Mouse (Mus musculus): ENCODE measurements around the gene Krtap19-4. TPM values are rescaled to one million over a fixed set of nuclear protein-coding genes. Genes with fewer than 3 reads are reported as not detected.
A peak's percentile ranks its signal among the peaks of the same experiment; 100 is the strongest.

Gene Krtap19-4
- polyA plus RNA-seq (2012; rRNA removed): not detected in 2 replicates

- TF ChIP-seq CTCF (IDR thresholded peaks at IDR 0.05; ENCODE audit: extremely low read depth, insufficient read depth, low read length) (no peak), POLR2A (IDR thresholded peaks at IDR 0.05; ENCODE audit: extremely low read depth, insufficient read depth, low read length) (no peak)
- Histone ChIP-seq H3K4me3 (ENCODE audit: insufficient read depth, low read length) (no peak within 1 kb of the TSS), H3K27ac (ENCODE audit: insufficient read depth, low read length) (no peak within 1 kb of the TSS), H3K4me1 (ENCODE audit: control insufficient read depth, insufficient read depth, low read length) (no peaks in the 10 kb centered on the region)
Observed at GRCm38 (mm10) chr16:88884989-88885388, at the start of gene Krtap19-4. Gene Krtap19-4, minus strand, starts transcription at chr16:88885089.

- Histone ChIP-seq H3K4me1 (ENCODE audit: control insufficient read depth, insufficient read depth, low read length) (no peaks in the 10 kb centered on the region), H3K4me3 (ENCODE audit: insufficient read depth, low read length) (no peak within 1 kb of the TSS), H3K27ac (ENCODE audit: insufficient read depth, low read length) (no peak within 1 kb of the TSS)
- TF ChIP-seq CTCF (IDR thresholded peaks at IDR 0.05; ENCODE audit: extremely low read depth, insufficient read depth, low read length): no peak
- TF ChIP-seq POLR2A (IDR thresholded peaks at IDR 0.05; ENCODE audit: extremely low read depth, insufficient read depth, low read length): no peak
Observed at GRCm38 (mm10) chr16:88932165-88932564, 47.3 kb upstream of the Krtap19-4 start, which contains the start of gene Krtap19-9b. Gene Krtap19-9b, minus strand, starts transcription at chr16:88932265.

- Histone ChIP-seq H3K4me3 (ENCODE audit: insufficient read depth, low read length) (no peak within 1 kb of the TSS), H3K4me1 (ENCODE audit: control insufficient read depth, insufficient read depth, low read length) (no peaks in the 10 kb centered on the region), H3K27ac (ENCODE audit: insufficient read depth, low read length) (no peak within 1 kb of the TSS)
- no peak for TF ChIP-seq CTCF (IDR thresholded peaks at IDR 0.05; ENCODE audit: extremely low read depth, insufficient read depth, low read length)
- no peak for TF ChIP-seq POLR2A (IDR thresholded peaks at IDR 0.05; ENCODE audit: extremely low read depth, insufficient read depth, low read length)
Observed at GRCm38 (mm10) chr16:88896357-88896756, 11.5 kb upstream of the Krtap19-4 start, which contains the start of gene Krtap19-5. Gene Krtap19-5, minus strand, starts transcription at chr16:88896457.

- Histone ChIP-seq H3K4me3 (ENCODE audit: insufficient read depth, low read length) (no peak overlapping the region), H3K27ac (ENCODE audit: insufficient read depth, low read length) (no peak overlapping the region), H3K4me1 (ENCODE audit: control insufficient read depth, insufficient read depth, low read length) (no peaks in the 10 kb centered on the region)
- TF ChIP-seq POLR2A (IDR thresholded peaks at IDR 0.05; ENCODE audit: extremely low read depth, insufficient read depth, low read length) (no peak), CTCF (IDR thresholded peaks at IDR 0.05; ENCODE audit: extremely low read depth, insufficient read depth, low read length) (no peak)
Observed at GRCm38 (mm10) chr16:88886870-88887269, 2.0 kb upstream of the Krtap19-4 start.

- TF ChIP-seq POLR2A (IDR thresholded peaks at IDR 0.05; ENCODE audit: extremely low read depth, insufficient read depth, low read length) (no peak), CTCF (IDR thresholded peaks at IDR 0.05; ENCODE audit: extremely low read depth, insufficient read depth, low read length) (no peak)
- Histone ChIP-seq H3K27ac (ENCODE audit: insufficient read depth, low read length) (no peak within 1 kb of the TSS), H3K4me1 (ENCODE audit: control insufficient read depth, insufficient read depth, low read length) (no peaks in the 10 kb centered on the region), H3K4me3 (ENCODE audit: insufficient read depth, low read length) (no peak within 1 kb of the TSS)
Observed at GRCm38 (mm10) chr16:88877938-88878337, 7.0 kb downstream of the Krtap19-4 start, which contains the start of gene Krtap19-3. Gene Krtap19-3, minus strand, starts transcription at chr16:88878038.

GRCm38 (mm10) chr16:88874169-88874568 lies 10.7 kb downstream of the Krtap19-4 start, which contains the start of gene Krtap19-2:
Gene Krtap19-2, minus strand, starts transcription at chr16:88874269.
- H3K4me1 ChIP-seq (ENCODE audit: control insufficient read depth, insufficient read depth, low read length): no peaks in the 10 kb centered on the region
- no peak within 1 kb of the TSS for H3K4me3 ChIP-seq (ENCODE audit: insufficient read depth, low read length)
- TF ChIP-seq POLR2A (IDR thresholded peaks at IDR 0.05; ENCODE audit: extremely low read depth, insufficient read depth, low read length) (no peak), CTCF (IDR thresholded peaks at IDR 0.05; ENCODE audit: extremely low read depth, insufficient read depth, low read length) (no peak)
- no peak within 1 kb of the TSS for H3K27ac ChIP-seq (ENCODE audit: insufficient read depth, low read length)

- TF ChIP-seq CTCF (IDR thresholded peaks at IDR 0.05; ENCODE audit: extremely low read depth, insufficient read depth, low read length) (no peak), POLR2A (IDR thresholded peaks at IDR 0.05; ENCODE audit: extremely low read depth, insufficient read depth, low read length) (no peak)
- no peaks in the 10 kb centered on the region for H3K4me1 ChIP-seq (ENCODE audit: control insufficient read depth, insufficient read depth, low read length)
- H3K4me3 ChIP-seq (ENCODE audit: insufficient read depth, low read length): no peak within 1 kb of the TSS
- no peak within 1 kb of the TSS for H3K27ac ChIP-seq (ENCODE audit: insufficient read depth, low read length)
Observed at GRCm38 (mm10) chr16:88869311-88869710, 15.6 kb downstream of the Krtap19-4 start, which contains the start of gene Krtap19-1. Gene Krtap19-1, minus strand, starts transcription at chr16:88869411.

- H3K4me1 ChIP-seq (ENCODE audit: control insufficient read depth, insufficient read depth, low read length): no peaks in the 10 kb centered on the region
- TF ChIP-seq CTCF (IDR thresholded peaks at IDR 0.05; ENCODE audit: extremely low read depth, insufficient read depth, low read length): no peak
- TF ChIP-seq POLR2A (IDR thresholded peaks at IDR 0.05; ENCODE audit: extremely low read depth, insufficient read depth, low read length): no peak
- no peak overlapping the region for H3K4me3 ChIP-seq (ENCODE audit: insufficient read depth, low read length)
- no peak overlapping the region for H3K27ac ChIP-seq (ENCODE audit: insufficient read depth, low read length)
Observed at GRCm38 (mm10) chr16:88864887-88865407, 19.9 kb downstream of the Krtap19-4 start.

- Histone ChIP-seq H3K4me3 (ENCODE audit: insufficient read depth, low read length) (no peak overlapping the region), H3K27ac (ENCODE audit: insufficient read depth, low read length) (no peak overlapping the region), H3K4me1 (ENCODE audit: control insufficient read depth, insufficient read depth, low read length) (no peaks in the 10 kb centered on the region)
- TF ChIP-seq CTCF (IDR thresholded peaks at IDR 0.05; ENCODE audit: extremely low read depth, insufficient read depth, low read length): peak; percentile 52; the same call in 1 of the 2 replicates
- TF ChIP-seq POLR2A (IDR thresholded peaks at IDR 0.05; ENCODE audit: extremely low read depth, insufficient read depth, low read length): no peak
Observed at GRCm38 (mm10) chr16:88851450-88851849, 33.4 kb downstream of the Krtap19-4 start.

- no peaks in the 10 kb centered on the region for H3K4me1 ChIP-seq (ENCODE audit: control insufficient read depth, insufficient read depth, low read length)
- H3K4me3 ChIP-seq (ENCODE audit: insufficient read depth, low read length): no peak overlapping the region
- H3K27ac ChIP-seq (ENCODE audit: insufficient read depth, low read length): no peak overlapping the region
- TF ChIP-seq CTCF (IDR thresholded peaks at IDR 0.05; ENCODE audit: extremely low read depth, insufficient read depth, low read length): no peak
Observed at GRCm38 (mm10) chr16:88848558-88848957, 36.3 kb downstream of the Krtap19-4 start.

All from cortical plate, adult 2 months (tissue).